Mouse (Mus musculus): ENCODE measurements around the gene Stx1b. TPM values are rescaled to one million over a fixed set of nuclear protein-coding genes. Genes with fewer than 3 reads are reported as not detected.

Stx1b gene
- polyA plus RNA-seq, 1 experiment from 2014 or later: 4.4 TPM

GRCm38 (mm10) chr7:127799211-127799610 lies 25.1 kb downstream of the Stx1b start:
- Histone ChIP-seq H3K4me3 (ENCODE audit: low read length) (no peak overlapping the region), H3K9me3 (ENCODE audit: control insufficient read depth, low read length) (no peaks in the 10 kb centered on the region), H3K4me1 (ENCODE audit: control insufficient read depth, insufficient read depth, low read length) (no peaks in the 10 kb centered on the region), H3K4me2 (replicated peaks; ENCODE audit: low read depth, low read length) (no peak overlapping the region), H3K36me3 (ENCODE audit: control insufficient read depth, insufficient read depth, low read length) (peaks cover 59% of the 10 kb centered on the region), H3K27ac (ENCODE audit: low read depth, low read length) (no peak overlapping the region), H3K9ac (ENCODE audit: low read depth, low read length) (no peak overlapping the region), H3K27me3 (ENCODE audit: control insufficient read depth, insufficient read depth, low read length) (no peaks in the 10 kb centered on the region)
- 93% methylated on average over 13 of the region's 13 CpGs for WGBS
- no peak for ATAC-seq (ENCODE audit: low FRiP score, low TSS enrichment)

- Histone ChIP-seq H3K36me3 (ENCODE audit: control insufficient read depth, insufficient read depth, low read length) (peaks cover 66% of the 10 kb centered on the region), H3K27me3 (ENCODE audit: control insufficient read depth, insufficient read depth, low read length) (no peaks in the 10 kb centered on the region), H3K4me2 (replicated peaks; ENCODE audit: low read depth, low read length) (no peak overlapping the region), H3K27ac (ENCODE audit: low read depth, low read length) (no peak overlapping the region), H3K9ac (ENCODE audit: low read depth, low read length) (no peak overlapping the region), H3K4me3 (ENCODE audit: low read length) (no peak overlapping the region), H3K9me3 (ENCODE audit: control insufficient read depth, low read length) (no peaks in the 10 kb centered on the region), H3K4me1 (ENCODE audit: control insufficient read depth, insufficient read depth, low read length) (no peaks in the 10 kb centered on the region)
- WGBS: 90% methylated on average over 4 of the region's 4 CpGs
- ATAC-seq (ENCODE audit: low FRiP score, low TSS enrichment): no peak
Measured at GRCm38 (mm10) chr7:127798591-127798990, 25.8 kb downstream of the Stx1b start.

GRCm38 (mm10) chr7:127797076-127797845 lies 27.1 kb downstream of the Stx1b start:
- H3K4me3 ChIP-seq (ENCODE audit: low read length): no peak overlapping the region
- H3K36me3 ChIP-seq (ENCODE audit: control insufficient read depth, insufficient read depth, low read length): peaks cover 78% of the 10 kb centered on the region
- H3K9me3 ChIP-seq (ENCODE audit: control insufficient read depth, low read length): no peaks in the 10 kb centered on the region
- WGBS: 91% methylated on average over 23 of the region's 23 CpGs
- H3K27ac ChIP-seq (ENCODE audit: low read depth, low read length): no peak overlapping the region
- ATAC-seq (ENCODE audit: low FRiP score, low TSS enrichment): no peak
- no peaks in the 10 kb centered on the region for H3K4me1 ChIP-seq (ENCODE audit: control insufficient read depth, insufficient read depth, low read length)
- no peak overlapping the region for H3K4me2 ChIP-seq (replicated peaks; ENCODE audit: low read depth, low read length)
- no peak overlapping the region for H3K9ac ChIP-seq (ENCODE audit: low read depth, low read length)
- H3K27me3 ChIP-seq (ENCODE audit: control insufficient read depth, insufficient read depth, low read length): no peaks in the 10 kb centered on the region

- 95% methylated on average over 7 of the region's 7 CpGs for WGBS
- no peak for ATAC-seq (ENCODE audit: low FRiP score, low TSS enrichment)
- H3K9me3 ChIP-seq (ENCODE audit: control insufficient read depth, low read length): no peaks in the 10 kb centered on the region
- no peaks in the 10 kb centered on the region for H3K27me3 ChIP-seq (ENCODE audit: control insufficient read depth, insufficient read depth, low read length)
- no peak within 1 kb of the TSS for H3K9ac ChIP-seq (ENCODE audit: low read depth, low read length)
- no peak within 1 kb of the TSS for H3K27ac ChIP-seq (ENCODE audit: low read depth, low read length)
- no peak within 1 kb of the TSS for H3K4me3 ChIP-seq (ENCODE audit: low read length)
- H3K4me1 ChIP-seq (ENCODE audit: control insufficient read depth, insufficient read depth, low read length): no peaks in the 10 kb centered on the region
- H3K4me2 ChIP-seq (replicated peaks; ENCODE audit: low read depth, low read length): no peak within 1 kb of the TSS
- peaks cover 99% of the 10 kb centered on the region for H3K36me3 ChIP-seq (ENCODE audit: control insufficient read depth, insufficient read depth, low read length)
Measured at GRCm38 (mm10) chr7:127785308-127785707, 39.0 kb downstream of the Stx1b start, which contains the start of gene Gm49388. Gm49388 (plus strand) TSS chr7:127785608.

- peak overlapping the region; percentile 82 for H3K4me2 ChIP-seq (replicated peaks; ENCODE audit: low read depth, low read length)
- no peak for ATAC-seq (ENCODE audit: low FRiP score, low TSS enrichment)
- peaks cover 50% of the 10 kb centered on the region for H3K36me3 ChIP-seq (ENCODE audit: control insufficient read depth, insufficient read depth, low read length)
- peaks cover 12% of the 10 kb centered on the region for H3K4me1 ChIP-seq (ENCODE audit: control insufficient read depth, insufficient read depth, low read length)
- peak overlapping the region; percentile 96 for H3K4me3 ChIP-seq (ENCODE audit: low read length)
- no peaks in the 10 kb centered on the region for H3K9me3 ChIP-seq (ENCODE audit: control insufficient read depth, low read length)
- H3K27me3 ChIP-seq (ENCODE audit: control insufficient read depth, insufficient read depth, low read length): no peaks in the 10 kb centered on the region
- no peak overlapping the region for H3K27ac ChIP-seq (ENCODE audit: low read depth, low read length)
- peak overlapping the region; percentile 96 for H3K9ac ChIP-seq (ENCODE audit: low read depth, low read length)
- WGBS: 78% methylated on average over 4 of the region's 4 CpGs
Measured at GRCm38 (mm10) chr7:127778350-127778749, 46.0 kb downstream of the Stx1b start.

GRCm38 (mm10) chr7:127777474-127778266 lies 46.7 kb downstream of the Stx1b start:
- Histone ChIP-seq H3K4me2 (replicated peaks; ENCODE audit: low read depth, low read length) (peak overlapping the region; percentile 82), H3K27ac (ENCODE audit: low read depth, low read length) (peak overlapping the region; percentile 95), H3K27me3 (ENCODE audit: control insufficient read depth, insufficient read depth, low read length) (no peaks in the 10 kb centered on the region), H3K4me1 (ENCODE audit: control insufficient read depth, insufficient read depth, low read length) (peaks cover 12% of the 10 kb centered on the region), H3K9me3 (ENCODE audit: control insufficient read depth, low read length) (no peaks in the 10 kb centered on the region), H3K9ac (ENCODE audit: low read depth, low read length) (peak overlapping the region; percentile 96), H3K4me3 (ENCODE audit: low read length) (peak overlapping the region; percentile 96), H3K36me3 (ENCODE audit: control insufficient read depth, insufficient read depth, low read length) (peaks cover 44% of the 10 kb centered on the region)
- peak; percentile 59 for ATAC-seq (ENCODE audit: low FRiP score, low TSS enrichment)
- WGBS: 2% methylated on average over 63 of the region's 66 CpGs

GRCm38 (mm10) chr7:127776878-127777473 lies 47.4 kb downstream of the Stx1b start:
- ATAC-seq (ENCODE audit: low FRiP score, low TSS enrichment): peak; percentile 91
- H3K4me1 ChIP-seq (ENCODE audit: control insufficient read depth, insufficient read depth, low read length): peaks cover 12% of the 10 kb centered on the region
- peak overlapping the region; percentile 96 for H3K9ac ChIP-seq (ENCODE audit: low read depth, low read length)
- peak overlapping the region; percentile 82 for H3K4me2 ChIP-seq (replicated peaks; ENCODE audit: low read depth, low read length)
- no peaks in the 10 kb centered on the region for H3K27me3 ChIP-seq (ENCODE audit: control insufficient read depth, insufficient read depth, low read length)
- no peaks in the 10 kb centered on the region for H3K9me3 ChIP-seq (ENCODE audit: control insufficient read depth, low read length)
- H3K4me3 ChIP-seq (ENCODE audit: low read length): peak overlapping the region; percentile 96
- peaks cover 37% of the 10 kb centered on the region for H3K36me3 ChIP-seq (ENCODE audit: control insufficient read depth, insufficient read depth, low read length)
- peak overlapping the region; percentile 95 for H3K27ac ChIP-seq (ENCODE audit: low read depth, low read length)
- under 1% methylated on average over 48 of the region's 70 CpGs for WGBS

- under 1% methylated on average over 23 of the region's 23 CpGs for WGBS
- Histone ChIP-seq H3K4me1 (ENCODE audit: control insufficient read depth, insufficient read depth, low read length) (peaks cover 12% of the 10 kb centered on the region), H3K4me3 (ENCODE audit: low read length) (peak within 1 kb of the TSS; percentile 96), H3K9ac (ENCODE audit: low read depth, low read length) (peak within 1 kb of the TSS; percentile 96), H3K27ac (ENCODE audit: low read depth, low read length) (peak within 1 kb of the TSS; percentile 95), H3K4me2 (replicated peaks; ENCODE audit: low read depth, low read length) (peak within 1 kb of the TSS; percentile 82), H3K36me3 (ENCODE audit: control insufficient read depth, insufficient read depth, low read length) (peaks cover 32% of the 10 kb centered on the region), H3K9me3 (ENCODE audit: control insufficient read depth, low read length) (no peaks in the 10 kb centered on the region), H3K27me3 (ENCODE audit: control insufficient read depth, insufficient read depth, low read length) (no peaks in the 10 kb centered on the region)
- ATAC-seq (ENCODE audit: low FRiP score, low TSS enrichment): peak; percentile 47
Measured at GRCm38 (mm10) chr7:127776426-127776825, 47.9 kb downstream of the Stx1b start, which contains the start of gene Setd1a. Setd1a (plus strand) TSS chr7:127776670.

Measured in kidney, embryonic 14.5 days (tissue).